In genomic region chr11:79523560-79524309, GRCm38 (mm10) we compare ENCODE assay signal across 10 mouse cellular contexts. TPM values are rescaled to one million over a fixed set of nuclear protein-coding genes. Genes with fewer than 3 reads are reported as not detected.
DNase-seq lines count a peak whose midpoint lies in the region; ATAC-seq lines count a peak whose summit lies in the region.
"Had no signal": no experiment of that assay in that cellular context is flagged by ENCODE, and none has a peak within 500 bp of the region (broad histone marks: within the 10 kb centered on the region; RNA-seq: fewer than 3 reads in every experiment).

Gene Evi2b (minus strand): TSS chr11:79523762.

- peak; percentile 52 for ATAC-seq in granulocyte monocyte progenitor cell, adult 5-6 weeks (replicated peaks; ENCODE audit: poor library complexity, severe bottlenecking)

- peak; percentile 72 for DNase-seq in heart, adult 11 months
- DNase-seq in heart, postnatal 25 days (ENCODE audit: low spot score) = no peak
- peak; percentile 82 for DNase-seq in A20 (ENCODE audit: low read depth, low spot score)
- peak; percentile 73 for DNase-seq in naive thymus-derived CD4-positive, alpha-beta T cell, adult 2 months (ENCODE audit: low read depth)
- no peak for DNase-seq in urinary bladder, postnatal 25 days (ENCODE audit: low spot score)
- no peak for DNase-seq in ovary, adult 18-20 months (ENCODE audit: low spot score)
- no peak for DNase-seq in left cerebral cortex, postnatal 25 days (ENCODE audit: low spot score in 2 of 2)
- DNase-seq: gastrocnemius, postnatal 25 days; lung, postnatal 14 days had no signal

- intact Hi-C loops in heart, postnatal 25 days (cut with DNase I) = no loop called here
- intact Hi-C loops in left cerebral cortex, postnatal 25 days (cut with DNase I) = no loop called here

RNA-seq across cellular contexts. Expression of gene Evi2b, which starts in this region (rescaled TPM):
- 1 to 10 TPM; 1.1 to 1.3 TPM for total RNA-seq in heart, postnatal 25 days (2021)
- total RNA-seq in granulocyte monocyte progenitor cell, adult 5-6 weeks (2014; fragmentation: Nextera tagmentation) = 242 and 361 TPM in 2 replicates
- 80.1 and 82.3 TPM in 2 replicates for total RNA-seq in granulocyte monocyte progenitor cell, adult 5-6 weeks (2017)
- under 1 TPM; 0.39 to 0.69 TPM for total RNA-seq in left cerebral cortex, postnatal 25 days (2021)

Comparison
In these comparisons a context has a peak if more than half of its experiments do, and no peak if none do; other contexts are left out.
1. RNA of gene Evi2b (total RNA-seq): 80.1 to 361 TPM in granulocyte monocyte progenitor cell, adult 5-6 weeks; 1.1 to 1.3 TPM in heart, postnatal 25 days and 0.39 to 0.69 TPM in left cerebral cortex, postnatal 25 days; every median in the first group is over 10 times any median in the second.
2. DNase-seq: peak in heart, adult 11 months (single experiment), A20 (single experiment) and naive thymus-derived CD4-positive, alpha-beta T cell, adult 2 months (single experiment); none in heart, postnatal 25 days (single experiment), urinary bladder, postnatal 25 days (single experiment), ovary, adult 18-20 months (single experiment) and left cerebral cortex, postnatal 25 days (0 of 2).